Mouse (Mus musculus) urinary bladder, postnatal 14 days (tissue): ENCODE measurements around the gene Arhgef9.

Source experiments
- DNase-seq: peaks from one replicate; pipeline ENCODE4 v3.0.0; 2021; ENCODE audit warnings: low spot score

Gene Arhgef9

DNA sequence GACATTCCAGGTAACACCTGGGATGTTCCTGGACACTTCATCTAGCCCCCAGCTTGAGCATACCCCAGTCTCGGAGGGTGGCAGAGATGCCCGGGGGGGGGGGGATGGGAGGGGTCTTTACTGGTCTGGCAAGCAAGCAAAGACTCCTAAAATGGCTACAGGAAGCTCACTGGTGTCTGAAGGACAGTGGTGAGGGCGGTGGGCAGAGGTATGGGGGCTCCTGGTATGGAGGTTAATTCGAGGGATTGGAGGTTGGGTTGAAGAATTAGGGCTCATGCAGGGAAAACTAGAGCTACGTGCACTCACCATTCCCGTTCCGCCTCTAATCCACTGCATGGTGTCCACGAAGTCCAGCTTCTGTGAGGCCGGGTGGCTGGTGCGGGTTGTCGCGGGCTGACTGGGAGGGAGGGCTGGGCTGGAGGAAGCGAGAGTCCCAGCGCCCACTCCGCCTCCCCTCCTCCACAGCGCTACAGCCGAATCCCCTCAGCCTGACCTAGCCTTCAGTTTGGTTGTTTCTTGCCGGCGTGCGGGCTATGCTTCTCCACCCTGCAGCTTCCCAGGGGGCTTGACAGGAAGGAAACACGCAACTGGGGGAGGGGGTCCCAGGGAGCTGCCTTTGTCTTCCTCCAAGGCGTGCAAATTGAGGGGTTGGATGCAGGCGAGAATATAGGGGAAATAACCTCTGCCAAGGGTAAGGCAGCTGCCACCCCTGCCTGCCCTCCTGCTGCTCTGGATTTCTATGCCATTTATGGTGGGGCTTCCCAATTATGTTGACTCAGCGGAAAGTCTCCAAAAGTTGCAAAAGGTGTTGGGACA is at the start of gene Arhgef9:
Arhgef9 (minus strand) TSS at position 753 of the 816 bp plus-strand sequence.
- DNase-seq: no peak

DNA sequence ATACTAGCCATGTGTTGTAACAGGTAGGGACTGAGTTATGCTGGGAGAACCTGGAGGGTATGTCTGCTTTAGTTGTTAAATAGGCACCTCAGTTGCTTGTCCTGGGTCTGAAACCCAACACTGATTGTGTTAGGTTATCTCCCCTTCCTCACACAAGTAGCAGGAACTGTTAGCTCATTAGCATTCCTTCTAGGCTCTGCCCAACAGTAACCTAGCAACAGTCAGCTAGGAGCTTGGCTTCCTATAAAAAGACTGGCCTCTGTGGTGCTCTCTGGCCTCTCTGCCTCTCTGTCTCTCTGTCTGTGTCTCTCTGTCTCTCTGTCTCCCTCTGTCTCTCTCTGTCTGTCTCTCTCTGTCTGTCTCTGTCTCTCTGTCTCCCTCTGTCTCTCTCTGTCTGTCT is 42.2 kb upstream of the Arhgef9 start:
- DNase-seq: no peak

DNA sequence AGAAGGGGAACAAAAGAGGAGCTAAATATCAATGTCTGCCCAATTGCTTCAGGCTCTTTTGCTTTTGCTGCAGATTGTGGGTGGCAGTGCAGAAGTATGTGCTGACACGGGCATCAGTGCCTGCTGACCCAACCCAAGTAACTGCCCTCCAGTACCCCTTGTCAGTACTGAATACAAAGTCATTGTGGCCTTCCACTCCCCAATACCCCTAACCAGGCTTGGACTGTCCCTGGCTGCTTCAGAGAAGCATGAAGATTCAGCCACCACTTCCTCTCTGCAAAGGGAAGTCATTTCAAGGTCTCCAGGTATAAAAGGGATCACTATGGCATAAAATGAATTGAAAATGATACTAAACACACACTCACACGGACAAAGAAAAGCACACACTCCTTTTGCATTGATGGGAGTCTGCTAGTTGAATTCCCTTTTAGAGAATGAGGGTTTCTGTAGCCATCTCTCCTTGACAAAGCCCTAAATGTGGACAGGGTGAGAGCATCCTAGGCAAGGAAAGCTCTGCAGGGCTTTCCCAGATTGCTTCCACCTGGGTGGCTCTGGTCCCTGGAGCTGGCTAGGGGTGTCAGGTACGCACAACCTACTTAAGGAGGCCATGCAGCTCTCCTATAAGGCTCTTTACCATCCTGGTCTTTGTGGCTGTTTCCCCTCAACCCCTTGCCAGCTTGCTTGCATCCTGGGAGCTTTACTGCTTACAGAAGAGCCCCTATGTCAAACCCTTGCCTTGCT is 1.1 kb downstream of the Arhgef9 start:
- DNase-seq: no peak

DNA sequence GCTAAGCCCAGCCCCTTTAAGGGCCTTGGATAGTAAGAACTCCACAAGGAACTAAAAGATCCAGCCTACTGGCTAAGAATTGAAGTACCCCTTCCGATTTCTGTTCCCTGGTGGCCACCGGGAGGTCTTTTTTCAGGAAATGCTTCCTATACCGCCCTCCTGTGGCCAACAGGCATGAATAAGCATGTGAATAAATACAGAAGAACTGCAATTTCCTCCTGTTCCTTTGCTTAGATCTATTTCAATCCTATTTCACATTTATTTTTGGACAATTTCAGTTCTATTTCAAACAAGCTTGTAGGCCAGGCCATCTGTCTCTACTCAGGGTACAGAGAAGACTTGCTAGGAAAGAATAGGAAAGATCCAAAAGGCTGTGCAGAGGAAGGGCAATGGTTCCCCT is 20.7 kb downstream of the Arhgef9 start:
- peak; percentile 64 for DNase-seq

DNA sequence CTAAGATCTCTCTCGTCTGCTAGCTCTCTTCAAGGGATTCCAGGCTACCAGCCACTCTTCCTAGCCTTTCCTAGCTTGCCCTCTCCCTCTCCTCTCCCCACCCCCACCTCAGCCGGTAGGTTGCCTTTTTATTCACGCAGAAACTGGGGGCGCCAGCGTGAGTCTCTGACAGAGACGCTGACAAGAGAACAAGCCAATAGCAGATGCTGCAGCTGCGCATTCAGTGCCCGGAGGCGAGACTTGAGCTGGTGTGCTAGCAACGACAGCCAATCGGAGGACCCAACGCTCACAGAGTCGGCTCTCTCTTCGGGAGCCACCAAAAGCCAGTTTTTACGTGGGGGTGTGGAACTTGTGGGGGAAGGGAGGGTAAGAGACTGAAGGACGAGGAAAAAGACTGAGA is 30.3 kb downstream of the Arhgef9 start:
- peak; percentile 86 for DNase-seq

DNA sequence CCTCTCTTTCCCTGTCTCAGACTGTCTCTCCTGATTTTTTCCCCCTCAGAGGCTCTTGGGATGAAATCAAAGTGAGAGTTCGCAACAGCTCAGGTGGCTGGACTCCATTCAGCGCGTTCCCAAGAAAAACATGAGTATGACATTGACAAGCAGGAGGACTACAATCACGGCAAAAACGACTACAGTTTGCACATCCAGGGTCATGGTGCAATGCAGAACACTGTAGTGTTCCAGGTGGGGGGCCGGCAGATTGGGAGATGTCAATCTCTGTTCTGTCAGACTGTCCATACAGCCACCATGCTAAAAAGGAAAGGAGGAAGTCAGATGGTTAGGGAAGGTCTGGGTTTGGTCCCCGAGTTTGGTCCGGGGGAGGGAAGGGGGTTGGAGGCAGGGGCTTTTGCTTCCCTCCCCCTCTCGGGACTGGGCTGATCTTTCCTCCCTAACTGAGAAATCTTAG is 31.0 kb downstream of the Arhgef9 start:
- DNase-seq: peak; percentile 5

DNA sequence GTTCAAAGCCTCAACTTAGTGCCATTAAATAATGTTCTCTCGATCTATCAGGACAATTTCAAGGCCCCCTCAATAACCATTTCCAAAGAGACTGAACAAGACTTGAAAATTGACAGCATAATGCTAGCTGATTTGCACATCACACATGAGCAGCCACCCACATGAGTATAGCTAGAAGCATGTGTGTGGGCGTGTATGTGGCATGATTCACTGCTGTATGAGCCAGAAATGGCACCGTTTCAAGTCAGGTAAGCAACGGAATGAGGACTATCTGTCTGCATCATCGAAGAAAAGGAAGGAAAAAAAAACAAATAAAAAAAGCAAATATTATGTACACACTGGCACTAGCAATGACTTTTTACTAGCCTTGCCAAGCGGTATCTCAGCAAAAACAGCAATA is 32.5 kb downstream of the Arhgef9 start:
- peak; percentile 35 for DNase-seq

DNA sequence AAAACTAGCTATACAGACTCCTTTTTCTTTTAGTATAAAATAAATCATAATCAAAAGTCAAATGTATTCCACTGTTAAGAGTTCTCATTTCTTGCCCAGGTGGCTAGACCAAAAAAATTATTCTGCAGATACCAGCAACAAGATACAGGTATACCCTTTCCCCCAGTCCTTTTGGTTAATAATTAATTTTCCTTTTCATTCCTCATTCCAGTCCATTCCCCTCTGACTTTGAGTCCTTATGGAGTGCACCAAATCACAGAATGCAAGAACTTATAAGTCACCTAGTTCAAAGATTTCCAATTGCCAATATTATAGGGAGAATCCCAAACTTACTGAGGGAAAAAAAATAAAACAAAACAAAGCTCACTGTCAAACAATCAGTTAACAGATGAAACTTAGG is 33.2 kb downstream of the Arhgef9 start:
- DNase-seq: no peak

DNA sequence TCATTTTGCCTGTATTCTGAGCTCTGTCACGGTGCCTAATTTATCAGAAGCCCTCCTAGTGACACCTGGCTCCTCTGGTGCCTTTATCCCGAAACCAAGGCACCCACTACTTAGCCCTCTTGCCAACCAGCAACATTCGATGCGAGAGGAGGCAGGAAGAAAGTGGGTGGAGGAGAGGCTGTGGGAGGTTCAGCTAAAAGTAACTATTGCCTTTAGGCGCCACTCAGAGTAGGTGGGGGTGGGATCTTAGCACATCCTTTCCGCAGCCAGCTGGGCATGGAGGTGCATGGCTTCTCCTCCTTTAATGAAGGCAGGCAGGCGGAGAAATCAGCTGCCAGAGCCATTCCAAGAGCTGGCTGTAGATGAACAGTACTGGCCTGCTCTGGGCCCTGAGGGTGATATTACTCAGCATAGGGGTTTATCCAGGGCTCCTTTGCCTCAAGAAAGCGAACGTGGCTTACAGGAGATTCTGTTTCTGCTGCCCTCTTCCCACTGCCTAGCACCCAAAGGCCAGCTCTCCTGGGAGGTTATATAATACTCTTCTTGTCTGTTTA is 39.7 kb downstream of the Arhgef9 start:
- DNase-seq: no peak

DNA sequence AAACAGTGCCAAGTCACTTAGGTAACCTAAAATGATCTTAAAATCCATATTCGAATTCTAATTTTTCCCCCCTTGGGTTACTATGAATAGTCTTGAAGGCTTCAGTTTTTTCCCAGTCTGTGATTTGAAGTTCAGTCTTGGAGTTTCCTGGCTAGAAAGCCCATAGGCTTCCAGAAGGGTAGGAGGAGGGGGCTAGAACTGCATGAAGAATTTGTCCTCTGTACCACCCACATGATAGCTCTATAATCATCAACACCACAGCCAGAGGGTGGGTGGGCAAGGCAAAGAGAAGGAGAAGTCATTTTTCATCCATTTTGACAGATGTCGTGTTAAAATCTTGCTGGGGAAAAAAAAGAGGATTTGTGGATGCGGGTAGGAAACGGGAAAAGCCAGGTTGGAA is 58.0 kb downstream of the Arhgef9 start:
- no peak for DNase-seq

DNA sequence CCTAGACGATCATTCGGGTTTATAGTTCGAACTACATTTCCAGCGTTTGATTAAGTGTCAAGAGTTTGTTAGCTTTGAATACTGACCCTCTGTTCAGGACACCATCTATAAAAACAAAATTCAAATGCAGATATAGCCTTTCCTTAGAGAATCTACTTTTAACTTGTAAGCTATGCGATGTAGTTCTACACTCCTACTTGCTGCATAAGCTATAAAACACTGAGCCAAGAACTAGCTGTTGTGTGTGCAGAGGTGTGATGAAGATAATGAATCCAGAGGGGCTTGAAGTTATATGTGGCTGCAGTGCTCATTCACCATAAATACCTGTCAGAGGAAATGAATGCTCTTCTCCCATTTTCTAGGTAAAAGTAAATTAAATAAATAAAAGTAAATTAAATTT is 63.2 kb downstream of the Arhgef9 start:
- no peak for DNase-seq

DNA sequence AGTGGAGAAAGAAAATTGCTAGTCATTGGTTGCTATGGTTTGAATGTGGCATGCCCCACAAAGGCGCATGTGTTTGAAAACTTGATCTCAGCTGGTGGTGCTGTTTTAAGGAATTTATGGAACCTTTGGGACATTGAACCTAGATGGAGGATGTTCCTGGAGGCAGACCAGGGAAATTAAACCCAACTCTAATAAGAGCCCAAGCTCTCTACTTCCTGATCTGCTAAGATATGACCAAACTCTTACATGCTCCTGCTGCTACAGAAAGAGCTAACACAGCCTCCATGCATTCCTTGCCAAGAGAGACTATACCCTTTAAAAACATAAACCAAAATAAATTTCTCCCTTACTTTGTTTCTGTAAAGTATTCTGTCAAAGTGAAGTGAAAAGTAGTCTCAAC is 63.7 kb downstream of the Arhgef9 start:
- no peak for DNase-seq

DNA sequence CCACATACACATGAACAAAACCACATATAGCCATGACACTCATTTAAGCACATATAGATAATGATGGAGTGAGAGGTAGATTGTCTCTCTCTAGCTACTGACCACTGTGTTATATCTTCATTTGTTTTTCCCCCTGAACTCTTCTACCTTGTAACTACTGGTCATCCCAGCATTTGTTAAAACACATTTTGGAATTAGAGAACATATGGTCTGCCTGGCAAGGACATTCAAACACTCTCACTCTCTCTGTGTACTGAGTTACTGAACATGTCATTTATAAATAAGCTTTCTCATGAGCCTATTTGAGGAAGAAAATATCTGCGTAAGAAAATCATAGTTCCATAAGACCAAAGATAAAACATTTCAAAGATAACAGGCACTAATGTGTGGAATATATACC is 64.9 kb downstream of the Arhgef9 start:
- DNase-seq: no peak

DNA sequence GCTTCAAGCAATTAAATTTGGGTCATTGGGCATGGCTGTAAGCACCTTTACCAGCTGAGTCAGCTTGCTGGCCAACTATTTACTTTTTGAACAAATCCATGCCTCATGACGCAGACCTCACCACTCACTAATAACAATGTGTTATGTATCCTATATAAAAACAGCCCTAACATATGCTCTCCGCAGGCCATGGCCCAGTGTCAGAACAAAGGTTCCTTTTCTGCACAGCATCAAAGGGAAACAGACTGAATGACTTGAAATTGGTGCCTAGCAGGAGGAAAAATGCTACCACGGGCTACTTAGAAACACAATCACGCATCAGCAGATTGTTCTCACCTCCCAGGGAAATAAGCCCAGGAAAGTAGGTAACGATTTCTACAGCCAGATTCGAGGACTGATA is 73.2 kb downstream of the Arhgef9 start:
- no peak for DNase-seq

DNA sequence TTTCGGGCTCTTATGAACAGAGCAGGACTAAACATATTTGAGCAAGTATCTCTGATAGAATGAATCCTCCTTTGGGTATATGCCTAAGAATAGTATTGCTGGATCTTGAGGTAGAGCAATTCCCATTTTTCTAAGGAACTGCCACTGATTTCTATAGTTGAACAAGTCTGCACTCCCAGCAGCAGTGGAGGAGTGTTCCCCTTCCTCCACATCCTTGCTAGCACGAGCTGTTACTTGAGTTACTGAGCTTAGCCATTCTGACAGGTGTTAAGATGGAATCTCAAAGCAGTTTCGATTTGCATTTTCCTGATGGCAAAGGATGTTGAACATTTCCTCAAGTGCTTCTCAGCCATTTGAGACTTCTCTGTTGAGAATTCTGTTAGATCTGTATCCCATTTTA is 92.3 kb downstream of the Arhgef9 start:
- DNase-seq: no peak

DNA sequence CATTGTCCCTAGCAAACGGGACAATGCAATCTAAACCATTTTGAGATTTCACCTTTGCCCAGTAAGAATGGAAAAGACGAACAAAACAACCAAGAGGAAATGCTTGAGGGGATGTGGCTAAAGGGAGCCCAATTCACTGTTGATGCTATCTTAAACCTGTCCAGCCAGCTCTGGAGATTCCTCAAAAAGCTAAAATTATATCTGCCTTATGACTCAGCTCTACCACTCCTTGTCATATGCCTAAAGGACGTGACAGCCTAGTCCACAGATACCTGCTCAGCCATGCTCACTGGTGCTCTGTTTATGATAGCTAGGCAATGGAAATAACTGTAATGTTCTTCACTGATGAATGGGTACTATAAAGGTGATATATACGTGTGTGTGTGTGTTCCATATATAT is 109.0 kb downstream of the Arhgef9 start:
- peak; percentile 18 for DNase-seq

DNA sequence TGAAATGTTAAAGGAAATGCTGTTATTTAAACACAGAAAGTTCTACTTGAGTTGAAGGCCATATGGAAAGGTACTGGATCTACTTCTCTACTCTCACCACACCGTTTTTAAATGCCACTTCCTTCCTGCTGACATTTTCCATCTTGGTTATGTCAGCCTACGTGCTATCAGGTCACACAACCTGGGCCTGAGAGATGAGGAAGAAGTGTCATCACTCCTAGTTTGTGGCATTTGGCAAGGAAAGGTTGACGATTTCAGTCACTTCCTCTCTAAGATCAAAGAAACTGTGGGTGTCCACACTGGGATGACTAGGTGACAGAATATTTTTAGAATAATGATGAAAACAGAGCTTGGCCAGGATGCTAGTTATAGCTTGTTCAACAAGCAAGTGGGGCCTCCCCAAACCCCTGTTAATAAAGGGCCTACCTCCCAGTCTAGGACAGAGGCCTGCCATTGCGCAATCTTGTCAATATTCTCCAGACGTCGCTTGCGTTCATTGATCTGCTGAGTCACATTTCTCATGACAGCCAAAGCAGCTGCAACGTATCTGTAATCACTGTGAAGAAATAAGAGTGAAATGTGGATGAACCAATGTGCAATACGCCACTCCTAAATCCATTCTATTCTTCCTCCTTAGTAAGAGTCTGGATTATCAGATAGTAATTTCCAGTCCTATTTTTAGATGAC is 119.5 kb downstream of the Arhgef9 start:
- DNase-seq: no peak

DNA sequence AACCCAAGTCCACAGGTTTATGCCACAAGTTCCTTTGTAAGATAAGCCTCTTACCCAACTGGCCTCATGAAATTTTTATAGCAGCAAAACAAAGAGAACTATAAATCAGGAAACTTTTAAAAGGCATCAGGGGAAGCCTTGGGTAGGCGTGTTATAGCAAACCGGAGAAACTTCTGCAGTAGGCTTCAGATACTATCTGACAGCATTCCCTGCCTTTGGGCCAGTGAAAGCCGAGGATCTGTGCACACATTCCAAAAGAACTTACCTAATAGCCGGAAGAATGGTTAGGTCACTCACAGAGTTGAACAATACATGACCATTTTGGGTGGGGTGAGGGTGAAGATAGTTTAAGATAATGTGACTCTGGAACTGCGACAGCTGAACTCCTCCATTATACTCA is 168.7 kb downstream of the Arhgef9 start:
- peak; percentile 9 for DNase-seq

DNA sequence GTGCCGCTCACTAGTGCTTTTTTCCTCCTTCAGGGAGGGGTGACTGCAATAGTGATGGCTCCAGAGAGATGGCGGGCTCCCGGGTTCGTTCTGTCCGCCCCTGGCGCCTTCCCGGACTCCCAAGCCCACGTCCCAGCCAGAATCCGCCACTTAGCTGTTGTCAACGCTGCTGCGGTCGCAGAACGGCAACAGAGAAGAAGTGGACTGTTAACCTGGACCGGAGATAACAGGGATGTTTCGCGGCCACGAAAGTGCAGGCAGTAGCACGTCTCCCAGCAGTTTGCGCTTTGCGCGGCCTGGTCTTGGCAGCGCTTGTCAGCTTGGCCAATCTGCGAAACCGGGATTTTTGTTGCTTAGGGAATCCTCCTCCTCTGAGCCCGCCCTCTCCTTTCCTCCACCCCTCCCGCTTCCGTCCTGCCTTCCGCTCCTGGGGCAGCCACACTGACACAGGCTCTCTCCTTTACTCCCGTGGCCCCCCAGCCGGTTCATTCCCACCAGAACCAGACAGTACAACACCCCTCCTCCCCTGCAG is 170.2 kb downstream of the Arhgef9 start, which contains the start of gene Spin4:
Spin4 (minus strand) TSS at position 322 of the 532 bp plus-strand sequence.
- peak; percentile 79 for DNase-seq

DNA sequence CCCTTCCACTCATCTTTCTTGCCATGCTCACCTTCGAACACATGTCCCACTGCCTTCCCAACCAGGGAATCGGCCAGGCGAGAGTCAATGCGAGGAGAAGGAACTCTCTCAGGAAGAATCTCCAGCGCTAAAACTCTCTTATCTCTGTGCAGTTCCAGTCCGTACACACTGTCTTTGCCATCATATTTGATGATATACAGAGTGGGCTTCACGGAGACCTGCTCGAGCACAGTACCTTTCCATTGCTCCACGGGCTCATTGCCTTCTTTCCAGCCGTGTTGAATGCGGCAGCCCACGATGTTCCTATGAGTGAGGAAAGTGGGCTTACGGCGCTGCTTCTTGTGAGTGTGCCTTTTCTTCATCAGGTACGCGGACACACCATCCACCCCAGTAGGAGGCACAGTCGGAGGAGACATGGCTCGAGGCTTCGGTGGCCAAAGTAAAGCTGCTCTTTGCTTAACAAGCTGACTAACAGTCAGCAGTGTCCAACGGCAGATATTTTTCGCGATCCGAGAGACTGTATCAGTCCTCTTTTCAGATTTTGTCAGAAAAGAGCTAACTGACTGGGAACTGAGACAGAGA is 170.8 kb downstream of the Arhgef9 start:
- peak; percentile 11 for DNase-seq

DNA sequence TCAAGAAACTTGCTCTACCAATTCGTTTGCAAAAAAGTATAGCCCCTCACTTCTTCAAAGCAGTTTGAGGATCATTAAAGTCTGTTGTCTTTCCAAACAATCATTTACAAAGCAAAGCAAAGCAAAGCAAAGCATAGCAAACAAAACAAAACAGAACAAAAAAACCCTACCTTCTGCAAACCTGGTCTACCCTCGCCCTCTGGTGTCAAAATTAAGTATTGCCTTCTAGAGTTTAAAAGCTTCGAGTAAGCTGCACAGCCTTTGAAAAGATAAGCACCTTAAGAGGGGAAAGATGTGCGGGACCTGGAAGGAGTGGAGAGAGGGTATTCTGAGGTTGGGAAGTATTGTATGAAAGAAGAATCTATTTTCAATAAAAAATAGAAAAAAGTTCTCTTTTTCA is 184.6 kb downstream of the Arhgef9 start:
- no peak for DNase-seq
